Mouse (Mus musculus): ENCODE results near the gene Mrgpra2b.
"Not testable (repeated sequence)": the region's sequence is repeated elsewhere in the genome, so short reads cannot be mapped to it uniquely, and the experiment has no call there.

Gene Mrgpra2b

DNA sequence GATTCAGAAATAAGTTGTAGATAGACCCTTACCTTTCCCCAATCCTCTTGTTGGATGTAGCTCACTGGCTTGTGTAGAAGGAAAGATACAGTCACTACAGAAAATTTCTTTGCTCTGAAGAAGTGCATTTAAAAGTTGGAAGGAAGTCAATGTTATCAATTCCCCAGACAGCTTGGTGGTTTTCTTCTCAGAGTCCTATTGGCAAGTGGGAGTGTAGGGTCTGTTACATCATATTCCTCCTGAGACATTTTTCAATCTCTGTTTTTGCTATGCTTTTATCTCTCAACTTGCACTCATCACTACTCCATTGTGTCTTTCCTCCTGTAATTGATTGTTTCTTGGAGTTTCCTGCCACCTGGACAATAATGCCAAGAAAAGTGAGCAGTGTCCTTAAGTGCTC lies at the start of gene Mrgpra2b:
Gene Mrgpra2b, minus strand, starts transcription at position 101 of the 400 bp plus-strand sequence.
- no peak for ATAC-seq (ENCODE audit: low TSS enrichment)

- ATAC-seq (ENCODE audit: low TSS enrichment), result no peak
Measured at GRCm38 (mm10) chr7:47516379-47516778, 12.3 kb downstream of the Mrgpra2b start.

GRCm38 (mm10) chr7:47515050-47515449 lies 13.6 kb downstream of the Mrgpra2b start:
- no peak for ATAC-seq (ENCODE audit: low TSS enrichment)

- ATAC-seq (ENCODE audit: low TSS enrichment), result no peak
Measured at GRCm38 (mm10) chr7:47502953-47503352, 25.7 kb downstream of the Mrgpra2b start.

DNA sequence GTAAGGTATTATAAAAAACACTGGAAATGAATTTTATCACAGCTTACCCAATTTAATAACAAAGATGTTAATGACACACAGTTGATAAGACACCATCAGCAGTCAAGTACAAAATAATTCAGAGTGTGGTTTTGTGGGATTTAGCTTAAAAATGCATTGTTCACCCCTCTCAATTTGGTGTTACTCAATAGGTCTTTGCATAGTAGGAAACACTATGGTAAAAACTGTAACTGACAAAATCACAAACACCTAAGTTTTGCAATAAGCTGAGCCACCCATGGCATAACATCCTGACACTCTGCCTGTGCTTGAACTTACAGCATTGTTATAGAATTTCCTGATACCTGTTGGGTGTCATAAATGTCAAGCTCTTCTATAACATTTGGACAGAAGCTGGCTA lies 37.4 kb downstream of the Mrgpra2b start:
- ATAC-seq (ENCODE audit: low TSS enrichment), result not testable (repeated sequence)

DNA sequence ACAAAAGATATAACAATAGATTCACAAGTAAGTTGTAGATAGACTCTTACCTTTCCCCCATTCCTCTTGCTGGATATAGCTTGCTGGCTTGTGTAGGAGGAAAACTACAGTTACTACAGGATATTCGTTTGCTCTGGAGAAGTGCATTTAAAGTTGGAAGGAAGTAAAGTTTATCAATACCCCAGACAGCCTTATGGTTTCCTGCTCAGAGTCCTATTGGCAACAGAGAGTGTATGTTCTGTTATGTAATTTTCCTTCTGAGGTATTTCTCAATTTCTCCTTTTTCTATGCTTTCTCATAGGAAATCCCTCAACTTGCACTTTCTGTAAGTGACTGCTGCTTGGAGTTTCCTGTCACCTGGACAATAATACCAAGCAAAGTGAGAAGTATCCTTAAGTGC lies 39.2 kb downstream of the Mrgpra2b start:
- ATAC-seq (ENCODE audit: low TSS enrichment), result not testable (repeated sequence)

DNA sequence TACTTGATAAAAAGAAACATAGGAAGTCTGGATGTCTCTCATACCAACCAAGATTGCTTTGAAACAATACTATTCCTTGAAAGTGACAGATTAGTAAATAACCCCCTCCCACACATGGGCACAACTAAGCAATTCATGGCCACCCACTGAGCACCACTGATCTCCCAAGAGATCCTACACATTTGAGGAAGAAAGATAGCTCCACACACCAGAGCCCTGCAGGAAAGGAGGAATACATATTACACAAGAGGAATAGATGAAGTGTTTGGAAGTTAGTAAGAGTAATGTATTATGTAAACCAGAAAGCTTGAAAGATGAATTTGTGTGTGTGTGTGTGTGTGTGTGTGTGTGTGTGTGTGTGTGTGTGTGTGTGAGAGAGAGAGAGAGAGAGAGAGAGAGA lies 45.5 kb downstream of the Mrgpra2b start:
- ATAC-seq (ENCODE audit: low TSS enrichment), result not testable (repeated sequence)

GRCm38 (mm10) chr7:47473904-47474303 lies 54.8 kb downstream of the Mrgpra2b start:
- not testable (repeated sequence) for ATAC-seq (ENCODE audit: low TSS enrichment)

- not testable (repeated sequence) for ATAC-seq (ENCODE audit: low TSS enrichment)
Measured at GRCm38 (mm10) chr7:47465278-47465981, 63.2 kb downstream of the Mrgpra2b start.

DNA sequence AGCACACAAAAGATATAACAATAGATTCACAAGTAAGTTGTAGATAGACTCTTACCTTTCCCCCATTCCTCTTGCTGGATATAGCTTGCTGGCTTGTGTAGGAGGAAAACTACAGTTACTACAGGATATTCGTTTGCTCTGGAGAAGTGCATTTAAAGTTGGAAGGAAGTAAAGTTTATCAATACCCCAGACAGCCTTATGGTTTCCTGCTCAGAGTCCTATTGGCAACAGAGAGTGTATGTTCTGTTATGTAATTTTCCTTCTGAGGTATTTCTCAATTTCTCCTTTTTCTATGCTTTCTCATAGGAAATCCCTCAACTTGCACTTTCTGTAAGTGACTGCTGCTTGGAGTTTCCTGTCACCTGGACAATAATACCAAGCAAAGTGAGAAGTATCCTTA lies 76.6 kb downstream of the Mrgpra2b start, which contains the start of gene Mrgpra2a:
Gene Mrgpra2a, minus strand, starts transcription at position 125 of the 400 bp plus-strand sequence.
- ATAC-seq (ENCODE audit: low TSS enrichment), result not testable (repeated sequence)

GRCm38 (mm10) chr7:47445729-47446128 lies 82.9 kb downstream of the Mrgpra2b start:
- ATAC-seq (ENCODE audit: low TSS enrichment), result not testable (repeated sequence)

GRCm38 (mm10) chr7:47436463-47436862 lies 92.2 kb downstream of the Mrgpra2b start:
- not testable (repeated sequence) for ATAC-seq (ENCODE audit: low TSS enrichment)

DNA sequence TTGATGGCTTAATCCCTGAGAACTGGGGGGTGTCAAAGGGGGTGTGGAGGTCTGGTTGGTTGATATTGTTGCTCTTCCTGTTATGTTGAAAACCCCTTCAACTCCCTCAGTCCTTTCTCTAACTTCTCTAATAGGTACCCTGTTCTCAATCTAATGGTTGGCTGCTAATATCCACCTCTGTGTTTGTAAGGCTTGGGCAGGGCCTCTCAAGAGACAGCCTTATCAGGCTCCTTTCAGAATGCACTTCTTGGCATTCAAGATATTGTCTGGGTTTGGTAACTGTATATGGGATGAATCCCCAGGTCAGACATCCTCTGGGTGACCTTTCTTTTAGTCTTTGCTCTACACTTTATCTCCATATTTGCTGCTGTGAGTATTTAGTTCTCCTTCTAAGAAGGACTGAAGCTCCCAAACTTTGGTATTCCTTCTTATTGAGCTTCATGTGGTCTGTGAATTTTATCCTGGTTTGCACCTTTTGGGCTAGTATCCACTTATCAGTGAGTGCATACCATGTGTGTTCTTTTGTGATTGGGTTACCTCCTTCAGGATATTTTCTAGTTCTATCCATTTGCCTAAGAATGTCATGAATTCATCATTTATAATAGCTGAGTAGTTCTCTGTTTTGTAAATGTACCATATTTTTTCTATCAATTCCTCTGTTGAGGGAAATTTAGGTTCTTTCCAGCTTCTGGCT lies 100.7 kb downstream of the Mrgpra2b start:
- ATAC-seq (ENCODE audit: low TSS enrichment), result not testable (repeated sequence)

Data from frontal cortex, adult (tissue).